Mouse (Mus musculus) 3T3-L1 (cell line): ENCODE data around the gene Btbd35f14.
"Not testable (repeated sequence)": the region's sequence is repeated elsewhere in the genome, so short reads cannot be mapped to it uniquely, and the experiment has no call there.

ENCODE experiments used
- DNase-seq: peaks from one replicate; pipeline ENCODE4 v3.0.0-alpha.2; 2015; ENCODE audit warnings: low read depth, low spot score

Gene Btbd35f14

DNA sequence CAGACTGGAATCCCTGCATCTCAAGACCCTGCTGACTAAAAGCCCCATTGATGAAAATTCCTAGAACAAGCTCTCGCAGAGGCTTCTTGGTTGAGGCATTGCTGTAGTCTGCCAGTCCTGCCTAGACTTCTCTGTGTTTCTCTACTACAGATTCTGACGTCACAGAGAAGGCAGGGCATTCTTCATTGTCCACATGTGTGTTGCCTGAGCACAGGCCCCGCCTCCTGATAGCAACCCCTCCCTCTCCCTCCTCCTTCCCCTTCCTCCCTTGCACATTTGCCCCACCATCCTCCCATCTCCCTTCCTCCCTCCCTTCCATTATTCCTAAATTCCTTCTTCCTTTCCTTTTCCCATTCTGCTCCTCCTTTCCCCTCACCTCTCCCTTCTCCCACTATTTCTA is at the start of gene Btbd35f14:
Btbd35f14 (minus strand) TSS at position 101 of the 400 bp plus-strand sequence.
- not testable (repeated sequence) for DNase-seq

DNA sequence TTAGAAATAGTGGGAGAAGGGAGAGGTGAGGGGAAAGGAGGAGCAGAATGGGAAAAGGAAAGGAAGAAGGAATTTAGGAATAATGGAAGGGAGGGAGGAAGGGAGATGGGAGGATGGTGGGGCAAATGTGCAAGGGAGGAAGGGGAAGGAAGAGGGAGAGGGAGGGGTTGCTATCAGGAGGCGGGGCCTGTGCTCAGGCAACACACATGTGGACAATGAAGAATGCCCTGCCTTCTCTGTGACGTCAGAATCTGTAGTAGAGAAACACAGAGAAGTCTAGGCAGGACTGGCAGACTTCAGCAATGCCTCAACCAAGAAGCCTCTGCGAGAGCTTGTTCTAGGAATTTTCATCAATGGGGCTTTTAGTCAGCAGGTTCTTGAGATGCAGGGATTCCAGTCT is 45.3 kb downstream of the Btbd35f14 start, which contains the start of gene Btbd35f13:
Btbd35f13 (plus strand) TSS at position 301 of the 400 bp plus-strand sequence.
- not testable (repeated sequence) for DNase-seq
